Mouse (Mus musculus) MEL (cell line): ENCODE data around the gene Ctdnep1. TPM values are rescaled to one million over a fixed set of nuclear protein-coding genes. Genes with fewer than 3 reads are reported as not detected.

Source experiments
- DNase-seq: peaks from one replicate; pipeline ENCODE4 v3.0.0; 2011; ENCODE audit warnings: low read depth, low spot score
- H3K27ac ChIP-seq: 2 replicates; pipeline ENCODE4 v1.5.1; 2012; ENCODE audit warnings: low read depth, mild to moderate bottlenecking, control low read depth, low read length, moderate library complexity; ENCODE audit not compliant: control insufficient read depth
- H3K27me3 ChIP-seq, 2 experiments: fragments of 150-350 bp in 1 of 2; sonication (generic) in 1 of 2; 2 replicates each; pipeline ENCODE4 v1.6.1; 2012; ENCODE audit warnings: low read length in 2 of 2, mild to moderate bottlenecking in 2 of 2, improper control_type of control experiment in 1 of 2, moderate library complexity in 1 of 2; ENCODE audit not compliant: insufficient read depth in 2 of 2, control insufficient read depth in 1 of 2
- H3K36me3 ChIP-seq, 2 experiments: 2 replicates each; pipeline ENCODE4 v1.6.1; 2012 to 2014; ENCODE audit warnings: low read length in 2 of 2, improper control_type of control experiment in 1 of 2, inconsistent platforms in 1 of 2, mild to moderate bottlenecking in 1 of 2; ENCODE audit not compliant: insufficient read depth in 2 of 2, control insufficient read depth in 1 of 2
- H3K4me1 ChIP-seq, 2 experiments: fragments of 150-350 bp in 1 of 2; sonication (generic) in 1 of 2; 2 replicates each; pipeline ENCODE4 v1.6.1; 2012; ENCODE audit warnings: low read length in 2 of 2, improper control_type of control experiment in 1 of 2, mild to moderate bottlenecking in 1 of 2; ENCODE audit not compliant: insufficient read depth in 2 of 2, control insufficient read depth in 1 of 2
- H3K4me3 ChIP-seq, 2 experiments: fragments of 150-350 bp in 1 of 2; sonication (generic) in 1 of 2; 2 replicates each; pipeline ENCODE4 v1.5.1; 2012; ENCODE audit warnings: low read depth in 2 of 2, low read length in 2 of 2, mild to moderate bottlenecking in 2 of 2, moderate library complexity in 2 of 2, control low read depth in 1 of 2, improper control_type of control experiment in 1 of 2; ENCODE audit not compliant: control insufficient read depth in 1 of 2, insufficient read depth in 1 of 2
- H3K79me2 ChIP-seq: 2 replicates; pipeline ENCODE4 v1.6.1; 2012; ENCODE audit warnings: mild to moderate bottlenecking, low read length, moderate library complexity; ENCODE audit not compliant: control insufficient read depth, poor library complexity, insufficient read depth
- H3K9ac ChIP-seq: 2 replicates; pipeline ENCODE4 v1.6.1; 2012; ENCODE audit warnings: low read depth, mild to moderate bottlenecking, control low read depth, low read length, moderate library complexity; ENCODE audit not compliant: control insufficient read depth, poor library complexity, severe bottlenecking
- H3K9me3 ChIP-seq: fragments of 150-350 bp; sonication (generic); replicated peaks from 2 replicates; pipeline ENCODE4 v1.6.1; 2012; ENCODE audit warnings: mild to moderate bottlenecking, low read length, improper control_type of control experiment, moderate library complexity; ENCODE audit not compliant: insufficient read depth
- BHLHE40 ChIP-seq: IDR thresholded peaks from 2 replicates; pipeline ENCODE4 v1.6.1; 2012; ENCODE audit warnings: low read depth, mild to moderate bottlenecking, inconsistent platforms, low read length, improper control_type of control experiment, borderline replicate concordance
- CTCF ChIP-seq, 3 experiments: IDR thresholded peaks in 2 of 3; conservative IDR thresholded peaks in 1 of 3; 2 replicates each; pipeline ENCODE4 v1.5.1; 2011 to 2012; ENCODE audit warnings: low read length in 3 of 3, low read depth in 2 of 3, mild to moderate bottlenecking in 2 of 3, improper control_type of control experiment in 1 of 3, inconsistent platforms in 1 of 3, mixed read lengths in 1 of 3, moderate library complexity in 1 of 3; ENCODE audit not compliant: control insufficient read depth in 1 of 3, insufficient read depth in 1 of 3, poor library complexity in 1 of 3, severe bottlenecking in 1 of 3
- ELF1 ChIP-seq: IDR thresholded peaks from 2 replicates; pipeline ENCODE4 v1.6.1; 2014; ENCODE audit warnings: low read depth, mild to moderate bottlenecking, inconsistent platforms, low read length, improper control_type of control experiment, moderate library complexity
- ETS1 ChIP-seq: IDR thresholded peaks from 2 replicates; pipeline ENCODE4 v1.6.1; 2012; ENCODE audit warnings: low read depth, mild to moderate bottlenecking, inconsistent platforms, low read length, improper control_type of control experiment, moderate library complexity
- GATA1 ChIP-seq: IDR thresholded peaks from 2 replicates; pipeline ENCODE4 v1.6.1; 2011; ENCODE audit warnings: low read depth, low read length, improper control_type of control experiment
- HCFC1 ChIP-seq: IDR thresholded peaks from 2 replicates; pipeline ENCODE4 v1.6.1; 2012; ENCODE audit warnings: low read depth, mild to moderate bottlenecking, inconsistent platforms, low read length, improper control_type of control experiment, moderate library complexity
- JUND ChIP-seq: IDR thresholded peaks from 2 replicates; pipeline ENCODE4 v1.6.1; 2011; ENCODE audit warnings: low read depth, mild to moderate bottlenecking, improper control_type of control experiment, low read length
- MAX ChIP-seq: IDR thresholded peaks from 2 replicates; pipeline ENCODE4 v1.6.1; 2011; ENCODE audit warnings: low read length, improper control_type of control experiment
- MEF2A ChIP-seq: IDR thresholded peaks from 2 replicates; pipeline ENCODE4 v1.6.1; 2014; ENCODE audit warnings: low read depth, mild to moderate bottlenecking, inconsistent platforms, low read length, improper control_type of control experiment; ENCODE audit not compliant: poor library complexity, insufficient replicate concordance, severe bottlenecking; ENCODE audit errors: extremely low read depth
- MXI1 ChIP-seq: IDR thresholded peaks from 2 replicates; pipeline ENCODE4 v1.6.1; 2011; ENCODE audit warnings: mild to moderate bottlenecking, low read depth, low read length, improper control_type of control experiment
- MYB ChIP-seq: IDR thresholded peaks from 2 replicates; pipeline ENCODE4 v1.6.1; 2011; ENCODE audit warnings: mild to moderate bottlenecking, low read depth, low read length, improper control_type of control experiment
- MYC ChIP-seq: IDR thresholded peaks from 2 replicates; pipeline ENCODE4 v1.6.1; 2011; ENCODE audit warnings: low read depth, mild to moderate bottlenecking, low read length, improper control_type of control experiment, moderate library complexity
- POLR2A ChIP-seq, 2 experiments: IDR thresholded peaks; 2 replicates each; pipeline ENCODE4 v1.6.1; 2011 to 2012; ENCODE audit warnings: low read length in 2 of 2, mild to moderate bottlenecking in 2 of 2, control low read depth in 1 of 2, improper control_type of control experiment in 1 of 2, low read depth in 1 of 2, moderate library complexity in 1 of 2; ENCODE audit not compliant: control insufficient read depth in 1 of 2, insufficient read depth in 1 of 2, poor library complexity in 1 of 2
- POLR2AphosphoS5 ChIP-seq: IDR thresholded peaks from 2 replicates; pipeline ENCODE4 v1.6.1; 2012; ENCODE audit warnings: low read depth, borderline replicate concordance, mild to moderate bottlenecking, inconsistent platforms, low read length, moderate library complexity, mixed read lengths
- RAD21 ChIP-seq: IDR thresholded peaks from 2 replicates; pipeline ENCODE4 v1.6.1; 2011; ENCODE audit warnings: mild to moderate bottlenecking, low read depth, low read length, improper control_type of control experiment
- SIN3A ChIP-seq: IDR thresholded peaks from 2 replicates; pipeline ENCODE4 v1.6.1; 2012; ENCODE audit warnings: low read length, improper control_type of control experiment, inconsistent platforms
- SMC3 ChIP-seq: IDR thresholded peaks from 2 replicates; pipeline ENCODE4 v1.6.1; 2011; ENCODE audit warnings: low read depth, low read length, improper control_type of control experiment
- TBP ChIP-seq: IDR thresholded peaks from 2 replicates; pipeline ENCODE4 v1.8.0; 2011; ENCODE audit warnings: low read depth, low read length, improper control_type of control experiment
- USF1 ChIP-seq: IDR thresholded peaks from 2 replicates; pipeline ENCODE4 v1.6.1; 2014; ENCODE audit warnings: low read depth, mild to moderate bottlenecking, inconsistent platforms, low read length, improper control_type of control experiment, moderate library complexity
- ZC3H11A ChIP-seq: IDR thresholded peaks from 2 replicates; pipeline ENCODE4 v1.6.1; 2012; ENCODE audit warnings: low read depth, mild to moderate bottlenecking, inconsistent platforms, low read length, improper control_type of control experiment
- ZMIZ1 ChIP-seq: IDR thresholded peaks from 2 replicates; pipeline ENCODE4 v1.6.1; 2012; ENCODE audit warnings: low read depth, mild to moderate bottlenecking, inconsistent platforms, low read length, improper control_type of control experiment, moderate library complexity
- ZNF384 ChIP-seq: IDR thresholded peaks from 2 replicates; pipeline ENCODE4 v1.6.1; 2012; ENCODE audit warnings: low read depth, mild to moderate bottlenecking, inconsistent platforms, low read length, improper control_type of control experiment
- polyA plus RNA-seq, 2 experiments: library from polyadenylated mRNA; stranded (reverse) in 1 of 2; unstranded in 1 of 2; fragments of >175 nt in 1 of 2; fragments of >200 nt in 1 of 2; gene quantifications; 2 replicates each; pipeline versions ENCODE4 v1.2.1 to v1.2.4; 2012; ENCODE audit warnings: low replicate concordance in 2 of 2, low read depth in 1 of 2; ENCODE audit not compliant: insufficient read length in 2 of 2, insufficient read depth in 1 of 2, missing spikeins in 1 of 2
- total RNA-seq: library from RNA; depleted of rRNA; stranded (reverse); fragments of 300-350 nt; gene quantifications from 2 replicates; pipeline ENCODE4 v1.2.3, GENCODE M21; 2012

Gene Ctdnep1
- total and polyA plus RNA-seq, 3 experiments: 47.3 to 133 TPM; not detected in 1

DNA sequence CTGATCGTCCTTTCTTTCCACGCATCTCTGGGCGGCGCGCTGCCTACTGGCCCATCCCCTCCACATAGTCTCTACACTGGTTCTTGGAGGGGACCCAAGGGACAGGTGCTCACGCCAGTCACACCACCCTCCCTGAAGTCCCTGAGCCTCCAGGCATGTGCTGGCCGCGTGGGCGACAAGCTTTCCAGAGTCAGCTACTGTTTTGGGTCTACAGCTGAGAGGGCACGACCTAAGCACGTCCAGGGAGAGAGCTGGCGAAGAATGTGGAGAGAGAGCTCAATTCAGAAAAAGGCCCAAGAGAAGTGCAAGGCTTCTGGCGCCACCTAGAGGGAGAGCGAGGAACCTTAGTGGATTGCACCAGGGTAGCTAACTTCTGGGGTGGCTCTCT lies 32.2 kb upstream of the Ctdnep1 start:
- peaks cover 2 to 18% of the 10 kb centered on the region in 2 experiments; a peak in 3 of 4 replicates for H3K4me1 ChIP-seq
- H3K27ac ChIP-seq: peak overlapping the region; percentile 17; the same call in 1 of the 2 replicates

DNA sequence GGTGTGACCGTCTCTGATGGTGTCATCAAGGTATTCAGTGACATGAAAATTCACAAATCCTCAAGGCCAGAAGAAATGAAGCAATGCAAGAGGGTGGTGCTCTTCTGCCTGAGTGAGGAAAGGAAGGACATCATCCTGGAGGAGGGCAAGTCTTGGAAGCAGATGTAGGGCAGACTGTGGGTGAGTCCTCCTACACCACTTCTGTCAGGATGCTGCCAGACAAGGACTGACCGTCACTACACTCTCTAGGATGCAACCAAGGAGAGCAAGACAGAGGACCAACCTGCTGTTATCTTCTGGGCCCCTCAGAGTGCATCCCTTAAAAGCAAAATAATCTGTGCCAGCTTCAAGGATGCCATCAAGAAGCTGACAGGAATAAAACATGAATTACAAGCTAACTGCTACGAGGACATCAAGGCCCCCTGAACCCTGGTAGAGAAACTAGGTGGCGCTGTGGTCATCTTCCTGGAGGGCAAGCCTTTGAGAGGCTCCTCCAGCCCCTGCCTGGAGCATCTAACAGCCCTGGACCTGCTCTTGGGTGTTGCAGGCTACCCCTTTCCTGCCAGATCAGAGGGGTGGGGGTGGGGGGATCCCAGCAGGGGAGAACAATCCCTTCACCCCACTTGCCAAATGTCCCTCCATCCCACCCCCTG lies 30.0 kb upstream of the Ctdnep1 start:
- TF ChIP-seq SMC3 (peak; percentile 23; the same call in 1 of the 2 replicates), ZMIZ1 (no peak), RAD21 (peak; percentile 19), USF1 (no peak), BHLHE40 (no peak), MEF2A (no peak), CTCF (IDR thresholded peaks at IDR 0.05 in 2 of 3, conservative IDR thresholded peaks at IDR 0.05 in 1 of 3; ENCODE audit: control insufficient read depth in 1 of 3, insufficient read depth in 1 of 3, low read depth in 2 of 3, low read length in 3 of 3, poor library complexity in 1 of 3, severe bottlenecking in 1 of 3) (peak; percentile 51 to 68 (median 65))
- Histone ChIP-seq H3K4me1 (peaks cover 2 to 18% of the 10 kb centered on the region in 2 experiments; a peak in 3 of 4 replicates), H3K9me3 (no peaks in the 10 kb centered on the region), H3K36me3 (no peaks in the 10 kb centered on the region; a peak in 1 of 4 replicates), H3K9ac (no peak overlapping the region), H3K79me2 (no peaks in the 10 kb centered on the region), H3K27me3 (no peaks in the 10 kb centered on the region), H3K27ac (no peak overlapping the region), H3K4me3 (no peak overlapping the region)
- DNase-seq: peak; percentile 46

More for the DNA sequence above, 32.2 kb upstream of the Ctdnep1 start:
- Histone ChIP-seq H3K36me3 (no peaks in the 10 kb centered on the region; a peak in 1 of 4 replicates), H3K9ac (peak overlapping the region; percentile 55), H3K79me2 (no peaks in the 10 kb centered on the region), H3K4me3 (peak overlapping the region; percentile 52 to 61), H3K9me3 (no peaks in the 10 kb centered on the region), H3K27me3 (peaks cover 3 to 4% of the 10 kb centered on the region in 2 experiments; a peak in 3 of 4 replicates)
- TF ChIP-seq HCFC1 (peak; percentile 42; the same call in 1 of the 2 replicates), SIN3A (peak; percentile 38), MYB (no peak), SMC3 (peak; percentile 97), ETS1 (no peak), TBP (peak; percentile 66; the same call in 1 of the 2 replicates), JUND (peak; percentile 58; the same call in 1 of the 2 replicates), MYC (peak; percentile 72; the same call in 1 of the 2 replicates), ZNF384 (0 out of 2 replicates have a peak, but pooled peaks have one; percentile 17), ELF1 (peak; percentile 41; the same call in 1 of the 2 replicates), MAX (peak; percentile 9; the same call in 1 of the 2 replicates), CTCF (IDR thresholded peaks at IDR 0.05 in 2 of 3, conservative IDR thresholded peaks at IDR 0.05 in 1 of 3; ENCODE audit: control insufficient read depth in 1 of 3, insufficient read depth in 1 of 3, low read depth in 2 of 3, low read length in 3 of 3, poor library complexity in 1 of 3, severe bottlenecking in 1 of 3) (peak; percentile 94 to 98 (median 98)), MXI1 (peak; percentile 66), USF1 (no peak), POLR2AphosphoS5 (no peak), GATA1 (no peak), RAD21 (peak; percentile 98), ZC3H11A (peak; percentile 96), POLR2A (IDR thresholded peaks at IDR 0.05; ENCODE audit: control insufficient read depth in 1 of 2, insufficient read depth in 1 of 2, low read depth in 1 of 2, low read length in 2 of 2, poor library complexity in 1 of 2) (0 out of 4 replicates have a peak, but pooled peaks of 1 of the 2 experiments have one; percentile 20)
- peak; percentile 95 for DNase-seq
